Mouse (Mus musculus): ENCODE results near the gene Tnfsf12. TPM values are rescaled to one million over a fixed set of nuclear protein-coding genes. Genes with fewer than 3 reads are reported as not detected.

Gene Tnfsf12
- polyA plus RNA-seq, 1 experiment from 2014 or later = 2.6 TPM

DNA sequence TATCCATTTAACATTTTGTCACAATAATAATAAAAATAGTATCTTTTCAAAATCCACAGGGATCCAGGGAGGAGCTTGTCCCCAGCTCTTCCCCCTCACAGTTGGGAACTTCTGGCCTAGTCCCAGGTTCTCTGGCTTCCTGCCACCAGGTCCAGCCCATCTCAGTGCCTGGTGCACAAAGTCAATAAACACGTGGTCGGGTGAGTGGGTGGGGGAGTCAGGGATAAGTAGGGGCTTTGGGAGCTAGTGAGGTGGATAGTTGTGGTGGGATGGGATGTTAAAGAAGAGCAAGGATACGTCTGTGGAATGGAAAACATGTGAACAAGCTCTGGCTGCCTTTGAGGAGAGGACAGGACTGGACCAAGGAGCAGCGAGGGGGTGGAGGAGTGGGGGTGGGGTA is 9.3 kb downstream of the Tnfsf12 start:
- ATAC-seq (ENCODE audit: insufficient number of reproducible peaks, low FRiP score, low TSS enrichment, low read depth) = no peak
- Histone ChIP-seq H3K27ac (replicated peaks; ENCODE audit: low read depth, low read length) (no peak overlapping the region), H3K27me3 (ENCODE audit: control insufficient read depth, insufficient read depth, low read length) (no peaks in the 10 kb centered on the region), H3K9ac (ENCODE audit: low read length) (peak overlapping the region; percentile 32; the same call in 1 of the 2 replicates), H3K4me1 (ENCODE audit: control insufficient read depth, insufficient read depth, low read length) (no peaks in the 10 kb centered on the region), H3K4me2 (ENCODE audit: low read depth, severe bottlenecking) (no peak overlapping the region; the same call in 1 of the 2 replicates), H3K9me3 (ENCODE audit: control insufficient read depth, low read length) (no peaks in the 10 kb centered on the region), H3K36me3 (ENCODE audit: control insufficient read depth, insufficient read depth, low read length) (no peaks in the 10 kb centered on the region), H3K4me3 (ENCODE audit: low read depth, low read length) (no peak overlapping the region)
- DNase-seq (ENCODE audit: low spot score) = no peak
- WGBS = 20% methylated on average over 4 of the region's 4 CpGs

DNA sequence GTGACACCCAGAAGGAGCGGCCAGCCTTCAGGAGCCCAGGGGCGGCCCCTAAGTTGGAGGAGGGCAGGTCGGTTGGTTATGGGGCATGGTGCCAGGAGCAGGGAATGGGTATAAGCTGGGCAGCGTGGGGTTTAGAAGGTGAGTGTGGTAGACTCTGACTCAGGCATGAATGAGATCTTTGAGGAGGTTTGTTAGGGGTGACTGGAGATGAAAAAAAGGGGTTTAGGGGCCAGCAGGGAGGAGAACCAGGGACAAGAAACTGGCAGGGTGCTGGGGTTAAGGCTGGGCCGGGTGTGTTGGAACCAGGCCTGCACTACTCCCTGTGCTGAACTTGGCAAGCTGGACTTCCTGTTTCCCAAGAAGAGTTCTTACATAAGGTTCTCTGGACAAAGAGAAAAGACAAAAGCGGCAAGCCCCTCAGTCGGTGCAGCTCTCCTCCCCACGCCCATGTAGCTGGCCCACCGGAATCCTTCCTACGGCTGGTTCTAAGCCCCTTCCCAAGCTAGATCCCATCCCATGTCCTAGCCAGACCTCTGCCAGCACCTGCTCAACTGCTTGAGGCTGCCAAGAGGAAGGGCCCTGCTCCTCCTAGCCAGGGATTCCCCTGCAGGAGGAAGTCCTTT is 10.0 kb downstream of the Tnfsf12 start, which contains the start of gene Tnfsf13:
Gene Tnfsf13, minus strand, starts transcription at position 259 of the 623 bp plus-strand sequence.
- 0 out of 2 replicates have a peak, but pooled peaks cover 4% of the 10 kb centered on the region for H3K4me1 ChIP-seq (ENCODE audit: control insufficient read depth, insufficient read depth, low read length)
- DNase-seq (ENCODE audit: low spot score) (no peak), ATAC-seq (ENCODE audit: insufficient number of reproducible peaks, low FRiP score, low TSS enrichment, low read depth) (no peak)
- no peaks in the 10 kb centered on the region for H3K27me3 ChIP-seq (ENCODE audit: control insufficient read depth, insufficient read depth, low read length)
- no peaks in the 10 kb centered on the region for H3K9me3 ChIP-seq (ENCODE audit: control insufficient read depth, low read length)
- H3K9ac ChIP-seq (ENCODE audit: low read length) = peak within 1 kb of the TSS; percentile 32; the same call in 1 of the 2 replicates
- H3K36me3 ChIP-seq (ENCODE audit: control insufficient read depth, insufficient read depth, low read length) = no peaks in the 10 kb centered on the region
- H3K4me2 ChIP-seq (ENCODE audit: low read depth, severe bottlenecking) = no peak within 1 kb of the TSS; the same call in 1 of the 2 replicates
- H3K27ac ChIP-seq (replicated peaks; ENCODE audit: low read depth, low read length) = no peak within 1 kb of the TSS
- H3K4me3 ChIP-seq (ENCODE audit: low read depth, low read length) = no peak within 1 kb of the TSS
- WGBS = 83% methylated on average over 10 of the region's 10 CpGs

DNA sequence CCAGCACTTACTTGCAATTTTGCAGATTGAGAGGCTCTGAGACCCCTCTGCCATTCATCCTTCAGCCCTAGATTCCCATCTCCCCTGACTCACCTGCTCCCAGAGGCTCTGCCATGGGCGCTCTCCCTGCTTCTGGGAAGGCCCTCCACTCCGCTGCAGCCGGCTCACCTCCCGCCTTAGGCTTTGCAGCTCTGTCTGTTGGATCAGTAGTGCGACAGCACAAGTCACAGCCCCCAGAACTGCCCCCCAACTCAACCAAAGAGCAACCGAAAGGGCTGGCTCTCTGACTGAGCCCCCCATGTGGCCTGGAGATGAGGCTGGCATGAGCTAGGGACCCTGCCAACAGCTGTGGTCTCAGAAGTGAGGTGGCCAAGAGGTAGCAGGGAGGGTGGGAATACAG is 10.7 kb downstream of the Tnfsf12 start:
- Histone ChIP-seq H3K4me1 (ENCODE audit: control insufficient read depth, insufficient read depth, low read length) (peaks cover 8% of the 10 kb centered on the region; the same call in 1 of the 2 replicates), H3K36me3 (ENCODE audit: control insufficient read depth, insufficient read depth, low read length) (no peaks in the 10 kb centered on the region), H3K4me3 (ENCODE audit: low read depth, low read length) (no peak overlapping the region), H3K27me3 (ENCODE audit: control insufficient read depth, insufficient read depth, low read length) (no peaks in the 10 kb centered on the region), H3K4me2 (ENCODE audit: low read depth, severe bottlenecking) (no peak overlapping the region), H3K9me3 (ENCODE audit: control insufficient read depth, low read length) (no peaks in the 10 kb centered on the region), H3K9ac (ENCODE audit: low read length) (no peak overlapping the region), H3K27ac (replicated peaks; ENCODE audit: low read depth, low read length) (no peak overlapping the region)
- DNase-seq (ENCODE audit: low spot score) (no peak), ATAC-seq (ENCODE audit: insufficient number of reproducible peaks, low FRiP score, low TSS enrichment, low read depth) (no peak)
- 81% methylated on average over 6 of the region's 6 CpGs for WGBS

DNA sequence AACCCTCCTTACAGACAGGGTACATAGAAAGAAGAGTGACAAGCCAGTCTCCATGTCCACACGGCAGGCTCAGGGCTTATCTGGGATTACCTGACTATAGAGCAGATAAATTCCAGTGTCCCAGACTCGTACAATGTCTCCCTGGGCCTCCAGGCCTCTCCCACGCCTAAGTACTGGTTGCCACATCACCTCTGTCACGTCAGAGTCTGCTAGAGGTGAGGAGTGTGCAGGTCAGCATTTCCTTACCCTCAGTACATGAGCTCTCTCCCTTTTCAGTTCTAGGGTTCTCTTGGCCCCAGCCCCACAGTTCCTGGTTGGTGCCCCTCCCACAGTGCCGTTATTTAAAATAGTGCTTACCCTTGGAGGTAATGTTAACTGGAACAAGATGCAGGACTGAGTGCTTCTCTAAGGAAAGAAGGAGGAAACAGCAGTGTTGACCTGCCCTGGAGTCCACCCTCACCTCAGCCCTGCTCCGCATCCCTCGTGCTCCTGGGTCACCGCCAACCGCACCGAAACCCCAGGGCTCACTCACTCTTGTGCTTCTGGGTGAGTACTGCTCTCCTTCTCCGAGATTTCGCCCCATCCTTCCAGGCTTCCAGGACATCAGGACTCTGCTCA is 11.4 kb downstream of the Tnfsf12 start:
- ATAC-seq (ENCODE audit: insufficient number of reproducible peaks, low FRiP score, low TSS enrichment, low read depth) (no peak), DNase-seq (ENCODE audit: low spot score) (no peak)
- Histone ChIP-seq H3K27ac (replicated peaks; ENCODE audit: low read depth, low read length) (no peak overlapping the region), H3K4me3 (ENCODE audit: low read depth, low read length) (no peak overlapping the region), H3K4me2 (ENCODE audit: low read depth, severe bottlenecking) (no peak overlapping the region), H3K4me1 (ENCODE audit: control insufficient read depth, insufficient read depth, low read length) (peaks cover 8% of the 10 kb centered on the region; the same call in 1 of the 2 replicates), H3K9me3 (ENCODE audit: control insufficient read depth, low read length) (no peaks in the 10 kb centered on the region), H3K36me3 (ENCODE audit: control insufficient read depth, insufficient read depth, low read length) (no peaks in the 10 kb centered on the region), H3K9ac (ENCODE audit: low read length) (no peak overlapping the region), H3K27me3 (ENCODE audit: control insufficient read depth, insufficient read depth, low read length) (no peaks in the 10 kb centered on the region)
- 82% methylated on average over 12 of the region's 12 CpGs for WGBS

DNA sequence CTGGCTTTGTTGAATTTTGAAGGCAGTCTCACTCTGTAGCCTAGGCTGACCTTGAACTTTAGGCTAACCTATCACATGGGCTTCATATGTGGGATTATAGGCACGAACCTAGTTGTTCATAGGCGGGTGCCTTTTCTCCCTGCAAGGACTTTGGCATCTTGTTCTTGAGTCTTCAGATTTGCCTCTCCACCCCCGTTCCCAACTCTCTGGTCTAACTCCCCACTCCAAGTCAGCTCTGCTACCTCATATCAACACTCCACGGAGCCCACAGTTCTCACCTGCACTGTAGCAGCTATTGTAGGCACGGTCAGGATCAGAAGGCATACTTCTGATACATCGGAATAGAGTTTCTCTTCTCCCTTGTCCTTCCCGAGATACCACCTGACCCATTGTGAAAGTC is 12.1 kb downstream of the Tnfsf12 start:
- 82% methylated on average over 7 of the region's 7 CpGs for WGBS
- H3K4me2 ChIP-seq (ENCODE audit: low read depth, severe bottlenecking) = no peak overlapping the region
- H3K4me1 ChIP-seq (ENCODE audit: control insufficient read depth, insufficient read depth, low read length) = peaks cover 8% of the 10 kb centered on the region; the same call in 1 of the 2 replicates
- H3K4me3 ChIP-seq (ENCODE audit: low read depth, low read length) = no peak overlapping the region
- DNase-seq (ENCODE audit: low spot score) (no peak), ATAC-seq (ENCODE audit: insufficient number of reproducible peaks, low FRiP score, low TSS enrichment, low read depth) (no peak)
- H3K27ac ChIP-seq (replicated peaks; ENCODE audit: low read depth, low read length) = no peak overlapping the region
- no peaks in the 10 kb centered on the region for H3K27me3 ChIP-seq (ENCODE audit: control insufficient read depth, insufficient read depth, low read length)
- no peaks in the 10 kb centered on the region for H3K9me3 ChIP-seq (ENCODE audit: control insufficient read depth, low read length)
- no peak overlapping the region for H3K9ac ChIP-seq (ENCODE audit: low read length)
- H3K36me3 ChIP-seq (ENCODE audit: control insufficient read depth, insufficient read depth, low read length) = peaks cover 4% of the 10 kb centered on the region; the same call in 1 of the 2 replicates

DNA sequence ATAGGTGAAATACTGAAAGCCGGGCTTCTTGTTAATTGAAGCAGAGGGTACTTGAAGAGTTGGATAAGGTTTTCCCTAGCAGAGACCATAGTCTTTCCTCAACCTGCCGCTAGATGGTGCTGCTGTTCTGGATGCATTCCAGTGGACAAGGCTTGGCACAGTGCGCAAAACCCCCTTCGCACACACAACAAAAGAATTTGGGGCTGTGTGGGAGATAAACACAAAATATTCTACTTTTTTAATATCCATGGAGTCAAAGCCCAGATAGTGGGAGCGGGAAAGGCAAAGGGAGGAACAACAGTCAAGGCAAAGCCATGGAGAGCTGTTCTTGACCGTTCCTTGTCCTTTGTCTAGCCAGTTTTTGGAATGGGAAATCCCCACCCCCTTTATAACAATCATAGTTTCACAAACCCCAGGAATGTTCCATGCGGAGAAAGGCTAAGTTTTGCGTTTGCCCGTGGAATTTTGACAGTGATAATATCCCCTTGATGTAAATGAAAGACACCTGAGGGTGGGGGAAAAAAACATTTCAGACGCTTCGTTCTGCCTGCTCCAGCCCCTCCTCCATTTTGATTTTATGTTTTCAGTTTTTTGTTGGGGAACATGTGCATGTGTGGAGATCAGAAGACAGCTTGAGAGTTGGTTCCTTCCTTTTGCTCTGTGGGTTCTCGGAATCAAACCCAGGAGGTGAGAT is 12.7 kb downstream of the Tnfsf12 start:
- Histone ChIP-seq H3K4me2 (ENCODE audit: low read depth, severe bottlenecking) (peak overlapping the region; percentile 92; the same call in 1 of the 2 replicates), H3K36me3 (ENCODE audit: control insufficient read depth, insufficient read depth, low read length) (peaks cover 7% of the 10 kb centered on the region; the same call in 1 of the 2 replicates), H3K9ac (ENCODE audit: low read length) (peak overlapping the region; percentile 53), H3K9me3 (ENCODE audit: control insufficient read depth, low read length) (no peaks in the 10 kb centered on the region), H3K4me1 (ENCODE audit: control insufficient read depth, insufficient read depth, low read length) (peaks cover 8% of the 10 kb centered on the region; the same call in 1 of the 2 replicates), H3K4me3 (ENCODE audit: low read depth, low read length) (no peak overlapping the region), H3K27me3 (ENCODE audit: control insufficient read depth, insufficient read depth, low read length) (no peaks in the 10 kb centered on the region), H3K27ac (replicated peaks; ENCODE audit: low read depth, low read length) (no peak overlapping the region)
- ATAC-seq (ENCODE audit: insufficient number of reproducible peaks, low FRiP score, low TSS enrichment, low read depth) (peak; percentile 18; the same call in 1 of the 2 replicates), DNase-seq (ENCODE audit: low spot score) (peak; percentile 97)
- 28% methylated on average over 12 of the region's 12 CpGs for WGBS

DNA sequence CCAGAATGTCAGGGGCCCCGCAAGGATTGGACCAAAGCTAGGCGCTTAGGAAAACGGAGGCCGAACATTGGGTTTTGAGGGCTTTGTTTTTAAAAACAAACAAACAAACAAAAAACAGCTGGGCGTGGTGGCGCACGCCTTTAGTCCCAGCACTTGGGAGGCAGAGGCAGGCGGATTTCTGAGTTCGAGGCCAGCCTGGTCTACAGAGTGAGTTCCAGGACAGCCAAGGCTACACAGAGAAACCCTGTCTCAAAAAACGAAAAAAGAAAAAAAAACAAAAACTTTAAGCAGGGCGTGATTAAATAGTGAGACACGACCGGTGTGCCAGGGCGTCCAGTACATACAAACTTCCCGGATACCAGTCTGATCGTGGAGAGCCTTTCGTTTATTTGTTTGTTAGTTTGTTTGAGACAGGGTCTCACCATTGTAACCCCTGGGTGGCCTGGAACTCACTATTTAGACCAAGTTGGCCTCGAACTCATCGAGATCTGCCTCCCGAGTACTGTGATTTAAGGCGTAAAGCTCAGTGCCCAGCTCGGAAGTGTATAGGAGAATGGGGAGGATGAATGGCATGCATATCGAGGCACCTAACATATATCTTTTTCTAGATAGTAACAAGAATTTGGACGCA is 13.3 kb downstream of the Tnfsf12 start:
- Histone ChIP-seq H3K4me1 (ENCODE audit: control insufficient read depth, insufficient read depth, low read length) (peaks cover 8% of the 10 kb centered on the region; the same call in 1 of the 2 replicates), H3K4me2 (ENCODE audit: low read depth, severe bottlenecking) (peak overlapping the region; percentile 92), H3K9me3 (ENCODE audit: control insufficient read depth, low read length) (no peaks in the 10 kb centered on the region), H3K27ac (replicated peaks; ENCODE audit: low read depth, low read length) (peak overlapping the region; percentile 92), H3K27me3 (ENCODE audit: control insufficient read depth, insufficient read depth, low read length) (no peaks in the 10 kb centered on the region), H3K9ac (ENCODE audit: low read length) (peak overlapping the region; percentile 80), H3K36me3 (ENCODE audit: control insufficient read depth, insufficient read depth, low read length) (peaks cover 7% of the 10 kb centered on the region; the same call in 1 of the 2 replicates), H3K4me3 (ENCODE audit: low read depth, low read length) (peak overlapping the region; percentile 66)
- WGBS = 27% methylated on average over 24 of the region's 24 CpGs
- DNase-seq (ENCODE audit: low spot score) (no peak), ATAC-seq (ENCODE audit: insufficient number of reproducible peaks, low FRiP score, low TSS enrichment, low read depth) (peak; percentile 5; the same call in 1 of the 2 replicates)
